Mouse (Mus musculus): ENCODE data around the gene Gm49325. TPM values are rescaled to one million over a fixed set of nuclear protein-coding genes. Genes with fewer than 3 reads are reported as not detected.

Gene Gm49325
- polyA plus RNA-seq (2014; fragmentation: Nextera tagmentation; extraction: Ambion mirVana), result 2.3 TPM in 1 of 2 replicates, not detected in the other

DNA sequence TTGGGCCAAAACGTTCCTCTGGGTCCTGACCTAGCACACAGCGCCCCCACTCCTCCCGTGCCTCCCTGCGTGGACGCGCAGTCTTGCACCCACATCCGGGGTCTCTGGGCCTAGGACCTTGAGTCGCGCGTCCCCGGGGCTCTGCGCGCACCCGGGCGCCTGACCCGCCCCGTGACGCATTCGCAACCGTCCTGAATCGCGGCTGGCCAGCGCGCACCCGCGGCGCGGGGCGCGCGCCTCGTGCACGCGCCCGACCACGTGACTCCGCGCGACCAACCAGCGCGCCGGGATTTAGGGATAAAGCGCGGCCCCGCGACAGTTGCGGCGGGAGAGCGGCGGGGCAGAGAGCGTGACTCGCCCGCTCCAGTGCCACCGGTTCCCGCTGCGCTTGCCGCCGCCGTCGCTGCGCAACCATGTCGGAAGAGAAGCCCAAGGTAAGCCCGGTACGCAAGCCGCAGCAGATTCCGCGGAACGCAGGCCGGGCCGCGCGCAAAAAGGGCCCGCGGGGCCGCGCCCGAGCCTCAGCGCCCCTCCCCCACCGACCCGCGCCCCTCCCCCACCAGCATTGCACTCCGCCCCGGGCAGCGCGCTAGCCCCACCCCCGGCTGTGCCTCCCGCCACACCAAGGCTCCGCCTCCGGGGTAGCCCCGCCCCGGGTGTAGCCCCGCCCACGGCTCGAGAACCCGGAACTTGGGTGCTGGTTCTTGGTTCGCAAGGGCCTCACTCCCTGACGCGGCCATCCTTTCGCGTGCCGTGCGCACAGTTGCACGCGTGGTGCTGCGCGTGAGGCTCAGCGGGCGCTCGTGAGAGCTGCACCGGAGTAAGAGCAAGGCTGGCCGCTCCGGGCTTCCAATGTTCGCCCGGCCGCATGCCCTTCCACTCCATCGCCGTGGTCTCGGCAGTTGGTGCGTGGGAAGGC lies at the start of gene Gm49325, which contains the start of gene Sumo3:
TSS of gene Gm49325 (plus strand) at position 290 of the 919 bp plus-strand sequence.
TSS of gene Sumo3 (plus strand) at position 190 of the 919 bp plus-strand sequence.
- H3K4me3 ChIP-seq (ENCODE audit: low read depth, low read length), result peak within 1 kb of the TSS; percentile 71
- ATAC-seq (ENCODE audit: insufficient number of reproducible peaks, low FRiP score, low TSS enrichment, low read depth) (peak; percentile 81), DNase-seq (ENCODE audit: low spot score) (peak; percentile 96)
- WGBS, result 2% methylated on average over 92 of the region's 119 CpGs
- peaks cover 11% of the 10 kb centered on the region for H3K4me1 ChIP-seq (ENCODE audit: control insufficient read depth, insufficient read depth, low read length)
- peak within 1 kb of the TSS; percentile 89 for H3K27ac ChIP-seq (replicated peaks; ENCODE audit: low read depth, low read length)
- H3K9me3 ChIP-seq (ENCODE audit: control insufficient read depth, low read length), result no peaks in the 10 kb centered on the region; the same call in 1 of the 2 replicates
- peaks cover 12% of the 10 kb centered on the region; the same call in 1 of the 2 replicates for H3K36me3 ChIP-seq (ENCODE audit: control insufficient read depth, insufficient read depth, low read length)
- H3K4me2 ChIP-seq (ENCODE audit: low read depth, severe bottlenecking), result peak within 1 kb of the TSS; percentile 81
- no peaks in the 10 kb centered on the region for H3K27me3 ChIP-seq (ENCODE audit: control insufficient read depth, insufficient read depth, low read length)
- H3K9ac ChIP-seq (ENCODE audit: low read length), result peak within 1 kb of the TSS; percentile 90

DNA sequence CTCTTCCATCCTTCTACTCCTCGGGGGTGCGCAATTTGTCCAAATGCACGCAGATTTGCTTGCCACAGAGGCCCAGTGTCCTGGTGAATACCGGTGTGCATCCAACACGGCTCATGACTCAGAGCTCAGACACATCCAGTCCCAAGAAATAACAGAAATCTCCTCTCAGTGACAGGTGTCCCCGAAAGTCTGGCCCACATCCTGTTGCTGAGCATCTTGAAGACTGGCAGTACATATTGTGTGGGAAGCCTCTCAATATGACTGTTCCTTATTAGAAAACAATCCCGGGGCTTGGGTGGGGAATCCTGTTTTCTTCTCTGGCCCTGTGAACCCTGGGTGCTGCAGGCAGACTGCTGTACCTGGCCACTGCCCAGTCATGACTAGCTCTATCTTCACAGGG lies 49.4 kb upstream of the Gm49325 start:
- 89% methylated on average over 7 of the region's 7 CpGs for WGBS
- H3K9me3 ChIP-seq (ENCODE audit: control insufficient read depth, low read length), result no peaks in the 10 kb centered on the region
- no peak overlapping the region for H3K4me2 ChIP-seq (ENCODE audit: low read depth, severe bottlenecking)
- H3K9ac ChIP-seq (ENCODE audit: low read length), result no peak overlapping the region
- no peak for DNase-seq (ENCODE audit: low spot score)
- H3K36me3 ChIP-seq (ENCODE audit: control insufficient read depth, insufficient read depth, low read length), result no peaks in the 10 kb centered on the region
- ATAC-seq (ENCODE audit: insufficient number of reproducible peaks, low FRiP score, low TSS enrichment, low read depth), result no peak
- no peak overlapping the region for H3K4me3 ChIP-seq (ENCODE audit: low read depth, low read length)
- no peaks in the 10 kb centered on the region for H3K27me3 ChIP-seq (ENCODE audit: control insufficient read depth, insufficient read depth, low read length)
- H3K27ac ChIP-seq (replicated peaks; ENCODE audit: low read depth, low read length), result no peak overlapping the region
- H3K4me1 ChIP-seq (ENCODE audit: control insufficient read depth, insufficient read depth, low read length), result no peaks in the 10 kb centered on the region

DNA sequence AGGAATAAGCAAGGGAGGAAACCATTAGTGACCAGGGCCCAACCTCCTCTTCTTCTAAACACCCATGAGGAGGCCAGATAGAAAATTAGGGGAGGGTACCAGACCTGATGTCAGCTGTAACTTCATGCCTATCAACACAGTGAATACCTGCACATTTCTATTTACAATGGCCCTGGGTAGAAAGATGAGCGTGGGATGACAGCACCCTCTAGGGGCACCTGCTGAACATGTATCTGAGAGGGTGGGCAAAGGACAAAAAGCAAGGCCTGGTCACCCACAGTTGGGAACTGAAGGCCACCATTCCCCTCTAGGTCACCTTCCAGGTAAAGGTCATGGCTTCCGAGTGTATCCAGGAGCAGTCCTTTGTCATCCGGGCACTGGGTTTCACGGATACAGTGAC lies 48.4 kb upstream of the Gm49325 start:
- Histone ChIP-seq H3K4me2 (ENCODE audit: low read depth, severe bottlenecking) (no peak overlapping the region), H3K27me3 (ENCODE audit: control insufficient read depth, insufficient read depth, low read length) (no peaks in the 10 kb centered on the region), H3K9ac (ENCODE audit: low read length) (no peak overlapping the region), H3K27ac (replicated peaks; ENCODE audit: low read depth, low read length) (no peak overlapping the region), H3K9me3 (ENCODE audit: control insufficient read depth, low read length) (no peaks in the 10 kb centered on the region), H3K36me3 (ENCODE audit: control insufficient read depth, insufficient read depth, low read length) (no peaks in the 10 kb centered on the region), H3K4me1 (ENCODE audit: control insufficient read depth, insufficient read depth, low read length) (no peaks in the 10 kb centered on the region), H3K4me3 (ENCODE audit: low read depth, low read length) (no peak overlapping the region)
- DNase-seq (ENCODE audit: low spot score) (no peak), ATAC-seq (ENCODE audit: insufficient number of reproducible peaks, low FRiP score, low TSS enrichment, low read depth) (no peak)
- 86% methylated on average over 4 of the region's 4 CpGs for WGBS

DNA sequence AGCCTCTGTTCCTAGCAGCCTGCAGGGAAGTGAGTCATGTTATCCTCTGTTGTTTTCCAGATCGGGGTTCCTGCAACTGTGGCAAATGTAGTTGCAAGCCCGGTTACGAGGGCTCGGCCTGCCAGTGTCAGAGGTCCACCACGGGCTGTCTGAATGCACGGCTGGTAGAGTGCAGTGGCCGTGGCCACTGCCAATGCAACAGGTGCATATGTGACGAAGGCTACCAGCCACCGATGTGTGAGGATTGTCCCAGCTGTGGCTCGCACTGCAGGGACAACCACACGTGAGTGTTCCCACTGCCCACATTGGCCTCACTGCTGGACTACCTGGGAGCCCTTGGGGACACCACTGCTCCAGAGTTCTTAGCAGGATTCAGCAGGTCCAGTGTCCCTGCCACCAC lies 45.9 kb upstream of the Gm49325 start:
- no peak for ATAC-seq (ENCODE audit: insufficient number of reproducible peaks, low FRiP score, low TSS enrichment, low read depth)
- Histone ChIP-seq H3K4me2 (ENCODE audit: low read depth, severe bottlenecking) (no peak overlapping the region), H3K9me3 (ENCODE audit: control insufficient read depth, low read length) (no peaks in the 10 kb centered on the region), H3K27me3 (ENCODE audit: control insufficient read depth, insufficient read depth, low read length) (no peaks in the 10 kb centered on the region), H3K36me3 (ENCODE audit: control insufficient read depth, insufficient read depth, low read length) (no peaks in the 10 kb centered on the region), H3K27ac (replicated peaks; ENCODE audit: low read depth, low read length) (no peak overlapping the region), H3K4me3 (ENCODE audit: low read depth, low read length) (no peak overlapping the region), H3K4me1 (ENCODE audit: control insufficient read depth, insufficient read depth, low read length) (no peaks in the 10 kb centered on the region), H3K9ac (ENCODE audit: low read length) (no peak overlapping the region)
- WGBS, result 91% methylated on average over 11 of the region's 11 CpGs
- DNase-seq (ENCODE audit: low spot score), result no peak

DNA sequence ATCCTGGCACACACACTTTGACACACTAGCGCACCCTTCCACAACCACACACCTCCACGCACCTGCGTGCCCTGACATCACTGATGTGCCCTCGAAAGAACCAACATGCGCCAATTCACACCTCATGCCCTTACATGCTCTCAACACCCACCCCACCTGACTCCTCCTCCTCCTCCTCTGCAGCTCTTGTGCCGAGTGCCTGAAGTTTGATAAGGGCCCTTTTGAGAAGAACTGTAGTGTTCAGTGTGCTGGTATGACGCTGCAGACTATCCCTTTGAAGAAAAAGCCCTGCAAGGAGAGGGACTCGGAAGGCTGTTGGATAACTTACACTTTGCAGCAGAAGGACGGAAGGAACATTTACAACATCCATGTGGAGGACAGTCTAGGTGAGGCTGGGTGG lies 45.2 kb upstream of the Gm49325 start:
- WGBS, result 90% methylated on average over 9 of the region's 9 CpGs
- H3K36me3 ChIP-seq (ENCODE audit: control insufficient read depth, insufficient read depth, low read length), result no peaks in the 10 kb centered on the region

DNA sequence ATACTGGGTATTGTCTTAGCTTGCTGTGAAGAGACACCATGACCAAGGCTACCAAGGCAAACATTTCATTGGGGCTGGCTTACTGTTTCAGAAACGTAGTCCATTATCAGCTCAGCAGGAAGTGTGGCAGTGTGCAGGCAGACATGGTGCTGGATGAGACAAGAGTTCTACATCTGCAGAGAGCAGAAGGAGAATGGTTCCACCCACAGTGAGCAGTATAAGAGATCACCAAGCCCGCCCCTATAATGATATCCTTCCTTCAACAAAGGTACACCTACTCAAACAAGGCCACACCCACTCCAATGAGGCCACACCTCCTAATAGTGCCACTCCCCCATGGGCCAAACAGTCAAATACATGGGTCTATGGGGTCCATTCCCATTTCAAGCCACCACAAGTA lies 44.5 kb upstream of the Gm49325 start:
- Histone ChIP-seq H3K4me2 (ENCODE audit: low read depth, severe bottlenecking) (no peak overlapping the region), H3K27me3 (ENCODE audit: control insufficient read depth, insufficient read depth, low read length) (no peaks in the 10 kb centered on the region), H3K4me1 (ENCODE audit: control insufficient read depth, insufficient read depth, low read length) (no peaks in the 10 kb centered on the region), H3K36me3 (ENCODE audit: control insufficient read depth, insufficient read depth, low read length) (no peaks in the 10 kb centered on the region), H3K9ac (ENCODE audit: low read length) (no peak overlapping the region), H3K9me3 (ENCODE audit: control insufficient read depth, low read length) (no peaks in the 10 kb centered on the region), H3K4me3 (ENCODE audit: low read depth, low read length) (no peak overlapping the region), H3K27ac (replicated peaks; ENCODE audit: low read depth, low read length) (no peak overlapping the region)
- DNase-seq (ENCODE audit: low spot score) (no peak), ATAC-seq (ENCODE audit: insufficient number of reproducible peaks, low FRiP score, low TSS enrichment, low read depth) (no peak)
- 71% methylated on average over 2 of the region's 2 CpGs for WGBS

More for the DNA sequence above, 45.2 kb upstream of the Gm49325 start:
- H3K4me1 ChIP-seq (ENCODE audit: control insufficient read depth, insufficient read depth, low read length), result no peaks in the 10 kb centered on the region
- no peak overlapping the region for H3K27ac ChIP-seq (replicated peaks; ENCODE audit: low read depth, low read length)
- no peak for DNase-seq (ENCODE audit: low spot score)
- H3K27me3 ChIP-seq (ENCODE audit: control insufficient read depth, insufficient read depth, low read length), result no peaks in the 10 kb centered on the region
- H3K4me3 ChIP-seq (ENCODE audit: low read depth, low read length), result no peak overlapping the region
- no peaks in the 10 kb centered on the region for H3K9me3 ChIP-seq (ENCODE audit: control insufficient read depth, low read length)
- ATAC-seq (ENCODE audit: insufficient number of reproducible peaks, low FRiP score, low TSS enrichment, low read depth), result no peak
- no peak overlapping the region for H3K4me2 ChIP-seq (ENCODE audit: low read depth, severe bottlenecking)
- H3K9ac ChIP-seq (ENCODE audit: low read length), result no peak overlapping the region

DNA sequence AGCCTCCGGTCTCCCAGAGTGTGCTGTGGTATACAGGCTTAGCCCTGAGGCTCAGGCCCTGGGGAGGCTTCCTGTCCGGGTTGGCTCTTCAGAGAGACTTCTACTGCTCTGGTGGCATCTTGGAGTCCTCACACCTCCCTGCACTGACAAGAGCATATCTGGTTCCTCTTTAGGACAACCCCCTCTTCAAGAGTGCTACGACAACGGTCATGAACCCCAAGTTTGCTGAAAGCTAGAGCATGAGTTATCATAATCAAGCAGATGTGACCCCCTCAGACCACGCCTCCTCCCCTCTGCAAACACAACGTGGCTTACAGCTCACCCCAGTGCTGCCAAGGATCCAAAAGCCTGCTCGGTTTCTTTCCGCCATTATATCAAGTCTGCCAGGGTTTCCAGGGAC lies 41.0 kb upstream of the Gm49325 start:
- no peak for ATAC-seq (ENCODE audit: insufficient number of reproducible peaks, low FRiP score, low TSS enrichment, low read depth)
- Histone ChIP-seq H3K27me3 (ENCODE audit: control insufficient read depth, insufficient read depth, low read length) (no peaks in the 10 kb centered on the region), H3K4me2 (ENCODE audit: low read depth, severe bottlenecking) (no peak overlapping the region), H3K27ac (replicated peaks; ENCODE audit: low read depth, low read length) (no peak overlapping the region), H3K9ac (ENCODE audit: low read length) (no peak overlapping the region), H3K9me3 (ENCODE audit: control insufficient read depth, low read length) (no peaks in the 10 kb centered on the region), H3K4me3 (ENCODE audit: low read depth, low read length) (no peak overlapping the region), H3K4me1 (ENCODE audit: control insufficient read depth, insufficient read depth, low read length) (no peaks in the 10 kb centered on the region), H3K36me3 (ENCODE audit: control insufficient read depth, insufficient read depth, low read length) (no peaks in the 10 kb centered on the region)
- WGBS, result 88% methylated on average over 8 of the region's 8 CpGs
- no peak for DNase-seq (ENCODE audit: low spot score)

DNA sequence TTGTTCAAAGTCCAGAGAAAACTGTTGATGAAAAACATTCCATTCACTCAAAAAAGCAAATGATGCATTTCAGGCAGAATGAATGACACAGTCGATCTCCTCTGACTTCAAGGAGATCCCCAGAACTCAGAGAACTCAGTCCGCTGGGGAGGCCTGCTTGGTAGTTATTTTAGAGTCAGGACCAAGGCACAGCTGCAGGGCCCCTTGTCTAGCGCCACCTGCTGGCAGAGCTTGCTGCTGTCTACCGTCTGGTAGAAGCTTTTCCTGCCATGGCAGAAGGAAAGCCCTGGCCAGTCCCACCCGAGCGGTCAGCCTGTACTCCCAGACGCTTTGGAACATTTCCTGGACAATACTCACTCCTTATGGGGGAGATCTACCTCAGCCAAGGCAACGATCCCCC lies 39.3 kb upstream of the Gm49325 start:
- WGBS, result 32% methylated on average over 8 of the region's 8 CpGs
- no peaks in the 10 kb centered on the region for H3K27me3 ChIP-seq (ENCODE audit: control insufficient read depth, insufficient read depth, low read length)
- H3K4me2 ChIP-seq (ENCODE audit: low read depth, severe bottlenecking), result no peak overlapping the region
- ATAC-seq (ENCODE audit: insufficient number of reproducible peaks, low FRiP score, low TSS enrichment, low read depth), result no peak
- no peak overlapping the region for H3K27ac ChIP-seq (replicated peaks; ENCODE audit: low read depth, low read length)
- H3K9ac ChIP-seq (ENCODE audit: low read length), result no peak overlapping the region
- H3K4me3 ChIP-seq (ENCODE audit: low read depth, low read length), result no peak overlapping the region
- DNase-seq (ENCODE audit: low spot score), result peak; percentile 84
- no peaks in the 10 kb centered on the region for H3K4me1 ChIP-seq (ENCODE audit: control insufficient read depth, insufficient read depth, low read length)
- no peaks in the 10 kb centered on the region for H3K9me3 ChIP-seq (ENCODE audit: control insufficient read depth, low read length)
- no peaks in the 10 kb centered on the region for H3K36me3 ChIP-seq (ENCODE audit: control insufficient read depth, insufficient read depth, low read length)
